Mouse (Mus musculus) embryonic facial prominence, embryonic 14.5 days (tissue): ENCODE results near the gene Gmds. TPM values are rescaled to one million over a fixed set of nuclear protein-coding genes. Genes with fewer than 3 reads are reported as not detected.
A peak's percentile ranks its signal among the peaks of the same experiment; 100 is the strongest.

Experiments used
- ATAC-seq: fragments of 200-750 bp; cut with Nextera tagmentation; 2 replicates; pipeline ENCODE4 v1.8.0; 2017; ENCODE audit warnings: low read depth, moderate number of reproducible peaks, moderate TSS enrichment
- DNase-seq: peaks from one replicate; pipeline ENCODE4 v3.0.0-alpha.2; 2015; ENCODE audit warnings: low spot score
- H3K27ac ChIP-seq: fragments of 300-500 bp; sonication (generic); replicated peaks from 2 replicates; pipeline ENCODE4 v1.5.1; 2014; ENCODE audit warnings: low read depth, mild to moderate bottlenecking, low read length, moderate library complexity
- H3K27me3 ChIP-seq: fragments of 300-500 bp; sonication (generic); replicated peaks from 2 replicates; pipeline ENCODE4 v1.6.1; 2014; ENCODE audit warnings: low read length; ENCODE audit not compliant: control insufficient read depth, insufficient read depth
- H3K36me3 ChIP-seq: fragments of 300-500 bp; sonication (generic); 2 replicates; pipeline ENCODE4 v1.6.1; 2014; ENCODE audit warnings: low read length, mixed read lengths; ENCODE audit not compliant: control insufficient read depth, insufficient read depth
- H3K4me1 ChIP-seq: fragments of 300-500 bp; sonication (generic); 2 replicates; pipeline ENCODE4 v1.6.1; 2014; ENCODE audit warnings: antibody characterized with exemption, low read length; ENCODE audit not compliant: control insufficient read depth, insufficient read depth
- H3K4me2 ChIP-seq: fragments of 300-500 bp; sonication (generic); 2 replicates; pipeline ENCODE4 v1.6.1; 2014; ENCODE audit warnings: low read depth, mild to moderate bottlenecking, low read length, moderate library complexity, mixed read lengths
- H3K4me3 ChIP-seq: fragments of 300-500 bp; sonication (generic); 2 replicates; pipeline ENCODE4 v1.5.1; 2014; ENCODE audit warnings: low read depth, mild to moderate bottlenecking, low read length
- H3K9ac ChIP-seq: fragments of 300-500 bp; sonication (generic); 2 replicates; pipeline ENCODE4 v1.6.1; 2014; ENCODE audit warnings: low read depth, mild to moderate bottlenecking, low read length, moderate library complexity, mixed read lengths
- H3K9me3 ChIP-seq: fragments of 300-500 bp; sonication (generic); 2 replicates; pipeline ENCODE4 v1.6.1; 2016; ENCODE audit warnings: low read length; ENCODE audit not compliant: control insufficient read depth
- WGBS: fragments of 180-500 bp; shearing (Covaris S2); extraction: QIAGEN DNeasy Blood & Tissue Kit; methylation state at CpG from one replicate; pipeline ENCODE4 v1.1.7; 2014; 5-methylcytosine and 5-hydroxymethylcytosine counted together
- polyA plus RNA-seq: library from polyadenylated mRNA; unstranded; fragments of >200 nt; fragmentation: Nextera tagmentation; extraction: Ambion mirVana; gene quantifications from 2 replicates; pipeline ENCODE4 v1.2.1, GENCODE M21; 2014

Gene Gmds
- polyA plus RNA-seq, 1 experiment from 2014 or later = 39.4 TPM

DNA sequence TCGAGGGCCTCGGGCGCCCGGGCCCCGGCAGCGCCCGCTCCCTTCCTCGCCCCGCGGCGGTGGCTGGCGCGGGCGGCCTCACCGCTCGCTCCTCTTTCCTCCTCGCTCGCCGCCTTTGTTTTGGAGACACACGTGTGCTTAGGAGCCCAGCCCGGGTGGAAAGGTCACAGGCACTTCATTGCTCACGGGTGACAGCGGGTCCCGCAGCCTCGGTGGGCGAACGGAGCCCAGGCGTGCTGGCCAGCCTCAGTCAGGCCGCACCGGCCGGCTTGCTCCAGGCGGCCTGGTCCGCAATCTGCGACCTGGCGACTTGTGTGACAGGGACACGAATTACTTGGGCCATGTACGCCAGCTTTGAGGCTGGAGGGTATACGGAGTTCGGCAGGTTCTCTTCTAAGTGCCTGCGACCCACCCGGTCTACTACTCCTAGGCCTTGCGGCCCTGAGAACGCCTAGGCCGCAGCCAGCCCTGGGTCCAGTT, 527.0 kb downstream of the Gmds start:
- WGBS = 30% methylated on average over 16 of the region's 44 CpGs
- Histone ChIP-seq H3K36me3 (no peaks in the 10 kb centered on the region; the same call in 1 of the 2 replicates), H3K27ac (peak overlapping the region; percentile 79), H3K27me3 (peaks cover 81% of the 10 kb centered on the region), H3K4me2 (peak overlapping the region; percentile 66), H3K9ac (peak overlapping the region; percentile 81), H3K4me1 (peaks cover 4% of the 10 kb centered on the region), H3K9me3 (no peaks in the 10 kb centered on the region), H3K4me3 (peak overlapping the region; percentile 50)
- no peak for DNase-seq
- no peak for ATAC-seq

DNA sequence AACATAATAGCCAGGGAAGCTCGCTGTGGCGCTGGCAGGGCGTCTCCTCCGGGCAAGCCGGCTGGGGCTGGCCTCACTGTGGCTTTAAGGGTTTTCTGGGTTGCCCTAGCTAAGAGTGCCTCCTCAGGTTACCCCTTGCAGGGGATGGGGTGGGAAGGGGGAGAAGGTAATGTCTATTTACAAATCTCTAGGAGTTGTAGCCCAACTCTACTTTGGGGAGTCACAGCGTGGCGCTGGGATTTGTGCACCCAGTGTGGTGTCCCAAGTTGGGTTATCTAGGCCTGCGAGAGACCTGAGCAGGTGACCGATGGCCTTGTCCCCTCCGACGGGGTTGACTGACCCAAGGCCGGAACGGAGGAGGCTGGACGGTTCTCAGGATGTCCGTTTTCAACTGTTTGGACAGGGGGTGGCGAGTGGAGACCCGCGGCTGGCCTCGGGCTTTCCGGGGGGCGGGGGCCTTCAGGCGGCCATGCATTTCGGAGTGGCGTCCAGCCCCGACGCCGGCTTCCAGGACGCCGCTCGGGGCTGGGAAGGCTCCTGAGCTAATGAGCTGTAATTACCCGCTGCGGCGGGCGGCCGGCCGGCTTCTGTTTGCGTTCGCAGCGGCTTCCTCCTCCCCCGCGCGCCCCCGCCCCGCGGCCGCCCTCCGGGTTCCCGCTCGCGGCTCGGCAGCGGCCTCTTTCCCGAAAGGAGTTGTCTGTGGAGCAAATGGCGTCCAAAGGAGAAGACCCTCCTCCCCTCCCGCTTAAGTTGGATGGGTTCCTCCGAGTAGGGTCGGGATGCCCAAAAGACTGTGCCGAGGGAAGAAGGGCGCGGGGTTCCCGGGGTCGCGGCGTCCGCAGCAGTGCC, 527.6 kb downstream of the Gmds start:
- Histone ChIP-seq H3K9me3 (no peaks in the 10 kb centered on the region), H3K4me2 (peak overlapping the region; percentile 66), H3K27ac (peak overlapping the region; percentile 79), H3K4me3 (peak overlapping the region; percentile 50), H3K4me1 (peaks cover 4% of the 10 kb centered on the region), H3K9ac (peak overlapping the region; percentile 81), H3K36me3 (no peaks in the 10 kb centered on the region; the same call in 1 of the 2 replicates), H3K27me3 (peaks cover 81% of the 10 kb centered on the region)
- WGBS = 1% methylated on average over 26 of the region's 65 CpGs
- DNase-seq = no peak
- peak; percentile 39; the same call in 1 of the 2 replicates for ATAC-seq

DNA sequence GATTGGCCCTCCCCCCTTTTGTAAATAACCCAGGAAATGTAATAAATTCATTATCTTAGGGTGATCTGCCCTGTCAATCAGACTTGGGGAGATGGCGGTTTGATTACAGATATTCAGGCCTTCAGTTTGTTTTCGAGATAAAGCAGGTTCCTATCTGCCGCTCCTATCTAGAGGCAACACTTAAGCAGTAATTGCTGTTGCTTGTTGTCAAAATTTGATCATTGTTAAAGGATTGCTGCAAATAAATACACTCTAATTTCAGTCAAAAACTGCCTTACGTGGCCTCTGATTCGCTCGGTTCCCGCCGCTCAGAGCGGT, 528.2 kb downstream of the Gmds start:
- peak overlapping the region; percentile 81 for H3K9ac ChIP-seq
- H3K4me1 ChIP-seq = no peaks in the 10 kb centered on the region; the same call in none of the 2 replicates
- peak overlapping the region; percentile 50 for H3K4me3 ChIP-seq
- peak overlapping the region; percentile 79 for H3K27ac ChIP-seq
- H3K4me2 ChIP-seq = peak overlapping the region; percentile 66
- H3K27me3 ChIP-seq = peaks cover 81% of the 10 kb centered on the region
- H3K9me3 ChIP-seq = no peaks in the 10 kb centered on the region
- DNase-seq (no peak), ATAC-seq (no peak)
- WGBS = 6% methylated on average over 9 of the region's 9 CpGs
- H3K36me3 ChIP-seq = no peaks in the 10 kb centered on the region; the same call in 1 of the 2 replicates

DNA sequence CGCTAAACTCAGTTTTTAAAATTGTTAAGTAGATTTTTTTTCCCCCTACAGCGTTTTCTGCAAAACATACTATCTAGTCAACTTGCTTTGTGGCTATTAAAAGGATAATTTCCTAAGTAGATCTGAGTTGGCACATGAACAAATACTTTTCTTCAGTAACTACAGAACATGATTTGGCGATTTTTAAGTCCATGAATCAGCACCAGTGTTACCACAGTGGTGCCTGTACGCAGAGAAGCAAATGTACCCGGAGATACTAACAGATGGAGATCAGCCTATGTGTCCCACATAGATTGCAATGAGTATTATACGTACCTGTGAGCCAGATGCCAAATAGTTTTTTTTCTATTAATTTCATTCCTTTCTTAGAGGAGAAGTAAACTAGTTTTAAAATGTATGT, 528.8 kb downstream of the Gmds start:
- no peak for DNase-seq
- no peaks in the 10 kb centered on the region for H3K9me3 ChIP-seq
- no peaks in the 10 kb centered on the region; the same call in 1 of the 2 replicates for H3K4me1 ChIP-seq
- H3K27ac ChIP-seq = peak overlapping the region; percentile 70
- WGBS = 12% methylated on average over 6 of the region's 6 CpGs
- H3K4me2 ChIP-seq = peak overlapping the region; percentile 41
- no peaks in the 10 kb centered on the region; the same call in 1 of the 2 replicates for H3K36me3 ChIP-seq
- H3K27me3 ChIP-seq = peaks cover 84% of the 10 kb centered on the region
- H3K4me3 ChIP-seq = peak overlapping the region; percentile 67
- ATAC-seq = no peak
- peak overlapping the region; percentile 57 for H3K9ac ChIP-seq

DNA sequence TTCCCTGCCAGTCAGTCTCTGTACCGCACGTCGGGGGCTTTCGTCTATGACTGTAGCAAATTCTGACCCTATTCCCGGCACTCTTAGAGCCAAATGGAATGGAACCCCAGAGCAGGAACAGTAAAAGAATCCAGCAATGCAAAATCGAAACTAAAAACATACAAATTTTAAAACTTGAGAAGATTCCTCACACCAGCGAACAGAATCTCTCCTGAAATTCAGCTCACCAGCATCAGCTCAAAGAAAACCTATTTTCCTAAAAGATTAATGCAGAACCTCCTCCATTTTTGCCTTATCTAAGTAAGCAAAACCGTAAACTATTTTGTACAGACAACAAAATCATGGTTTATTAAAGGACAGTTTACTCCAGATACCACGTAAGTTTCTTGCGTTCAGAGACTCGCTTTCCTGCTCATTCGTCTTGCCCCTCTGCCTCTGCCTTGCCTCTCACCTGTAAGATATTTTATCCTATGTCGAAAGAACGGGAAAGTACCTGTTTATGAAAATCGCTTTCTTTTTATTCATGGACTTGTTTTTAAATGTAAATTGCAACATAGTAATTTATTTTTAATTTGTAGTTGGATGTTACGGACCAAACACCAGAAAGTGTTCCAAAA, 529.6 kb downstream of the Gmds start:
- DNase-seq = no peak
- H3K36me3 ChIP-seq = no peaks in the 10 kb centered on the region; the same call in 1 of the 2 replicates
- no peaks in the 10 kb centered on the region for H3K9me3 ChIP-seq
- ATAC-seq = no peak
- 9% methylated on average over 16 of the region's 16 CpGs for WGBS
- no peaks in the 10 kb centered on the region; the same call in 1 of the 2 replicates for H3K4me1 ChIP-seq
- peaks cover 84% of the 10 kb centered on the region for H3K27me3 ChIP-seq
- H3K4me3 ChIP-seq = peak overlapping the region; percentile 67
- peak overlapping the region; percentile 92 for H3K9ac ChIP-seq
- peak overlapping the region; percentile 96 for H3K27ac ChIP-seq
- peak overlapping the region; percentile 89 for H3K4me2 ChIP-seq

DNA sequence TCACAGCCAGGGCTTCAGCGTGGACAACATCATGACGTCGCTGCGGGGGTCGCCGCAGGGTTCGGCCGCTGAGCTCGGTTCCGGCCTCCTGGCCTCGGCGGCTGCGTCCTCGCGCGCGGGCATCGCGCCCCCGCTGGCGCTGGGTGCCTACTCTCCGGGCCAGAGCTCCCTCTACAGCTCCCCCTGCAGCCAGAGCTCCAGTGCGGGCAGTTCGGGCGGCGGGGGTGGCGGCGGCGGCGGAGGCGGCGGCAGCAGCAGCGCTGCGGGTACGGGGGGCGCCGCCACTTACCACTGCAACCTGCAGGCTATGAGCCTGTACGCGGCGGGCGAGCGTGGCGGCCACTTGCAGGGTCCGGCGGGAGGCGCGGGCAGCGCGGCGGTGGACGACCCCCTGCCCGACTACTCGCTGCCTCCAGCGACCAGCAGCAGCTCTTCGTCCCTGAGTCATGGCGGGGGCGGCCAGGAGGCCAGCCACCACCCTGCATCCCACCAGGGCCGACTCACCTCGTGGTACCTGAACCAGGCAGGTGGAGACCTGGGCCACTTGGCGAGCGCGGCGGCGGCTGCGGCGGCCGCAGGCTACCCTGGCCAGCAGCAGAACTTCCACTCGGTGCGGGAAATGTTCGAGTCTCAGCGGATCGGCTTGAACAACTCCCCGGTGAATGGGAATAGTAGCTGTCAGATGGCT, 530.3 kb downstream of the Gmds start:
- Histone ChIP-seq H3K9ac (peak overlapping the region; percentile 92), H3K4me2 (peak overlapping the region; percentile 89), H3K27ac (peak overlapping the region; percentile 96), H3K36me3 (no peaks in the 10 kb centered on the region; the same call in 1 of the 2 replicates), H3K9me3 (no peaks in the 10 kb centered on the region), H3K27me3 (peaks cover 84% of the 10 kb centered on the region), H3K4me1 (0 out of 2 replicates have a peak, but pooled peaks cover 3% of the 10 kb centered on the region), H3K4me3 (peak overlapping the region; percentile 67)
- ATAC-seq = no peak
- DNase-seq = no peak
- 0% methylated on average over 17 of the region's 73 CpGs for WGBS

DNA sequence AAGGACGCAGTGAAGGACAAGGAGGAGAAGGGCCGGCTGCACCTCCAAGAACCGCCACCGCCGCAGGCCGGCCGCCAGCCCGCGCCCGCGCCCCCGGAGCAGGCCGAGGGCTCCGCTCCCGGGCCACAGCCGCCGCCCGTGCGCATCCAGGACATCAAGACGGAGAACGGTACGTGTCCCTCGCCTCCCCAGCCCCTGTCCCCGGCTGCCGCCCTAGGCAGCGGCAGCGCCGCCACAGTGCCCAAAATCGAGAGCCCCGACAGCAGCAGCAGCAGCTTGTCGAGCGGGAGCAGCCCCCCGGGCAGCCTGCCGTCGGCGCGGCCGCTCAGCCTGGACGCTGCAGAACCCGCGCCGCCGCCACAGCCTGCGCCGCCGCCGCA, 530.8 kb downstream of the Gmds start:
- peak overlapping the region; percentile 89 for H3K4me2 ChIP-seq
- ATAC-seq = no peak
- WGBS = 1% methylated on average over 13 of the region's 47 CpGs
- H3K4me3 ChIP-seq = peak overlapping the region; percentile 67
- 0 out of 2 replicates have a peak, but pooled peaks cover 3% of the 10 kb centered on the region for H3K4me1 ChIP-seq
- DNase-seq = no peak
- no peaks in the 10 kb centered on the region for H3K9me3 ChIP-seq
- peaks cover 83% of the 10 kb centered on the region for H3K27me3 ChIP-seq
- H3K9ac ChIP-seq = peak overlapping the region; percentile 92
- H3K27ac ChIP-seq = peak overlapping the region; percentile 96
- no peaks in the 10 kb centered on the region; the same call in 1 of the 2 replicates for H3K36me3 ChIP-seq
